Mouse (Mus musculus) lung, embryonic 16.5 days (tissue): ENCODE measurements at regions not wholly inside any gene's neighbourhood (a gene's known extent, or its start where the extent isn't known, plus 50 kb on each side); places are given as distances from the start of the nearest gene placed in this dataset.
A peak's percentile ranks its signal among the peaks of the same experiment; 100 is the strongest.

Experiments used
- ATAC-seq: fragments of 200-750 bp; cut with Nextera tagmentation; 2 replicates; pipeline ENCODE4 v1.8.0; 2017; ENCODE audit warnings: low read depth, mild to moderate bottlenecking, moderate library complexity
- H3K27ac ChIP-seq: fragments of 300-500 bp; sonication (generic); 2 replicates; pipeline ENCODE4 v1.5.1; 2014; ENCODE audit warnings: mild to moderate bottlenecking, control low read depth, low read length
- H3K27me3 ChIP-seq: fragments of 300-500 bp; sonication (generic); 2 replicates; pipeline ENCODE4 v1.6.1; 2014; ENCODE audit warnings: low read depth, low read length, mixed read lengths; ENCODE audit not compliant: control insufficient read depth, insufficient read depth
- H3K36me3 ChIP-seq: fragments of 300-500 bp; sonication (generic); 2 replicates; pipeline ENCODE4 v1.6.1; 2014; ENCODE audit warnings: low read length; ENCODE audit not compliant: control insufficient read depth, insufficient read depth
- H3K4me1 ChIP-seq: fragments of 300-500 bp; sonication (generic); replicated peaks from 2 replicates; pipeline ENCODE4 v1.6.1; 2014; ENCODE audit warnings: low read length, mixed read lengths; ENCODE audit not compliant: control insufficient read depth, insufficient read depth
- H3K4me2 ChIP-seq: fragments of 300-500 bp; sonication (generic); 2 replicates; pipeline ENCODE4 v1.6.1; 2014; ENCODE audit warnings: low read depth, low read length, control low read depth
- H3K4me3 ChIP-seq: fragments of 300-500 bp; sonication (generic); 2 replicates; pipeline ENCODE4 v1.5.1; 2014; ENCODE audit warnings: mild to moderate bottlenecking, low read length, control low read depth
- H3K9ac ChIP-seq: fragments of 300-500 bp; sonication (generic); 2 replicates; pipeline ENCODE4 v1.6.1; 2014; ENCODE audit warnings: low read length, control low read depth
- H3K9me3 ChIP-seq: fragments of 300-500 bp; sonication (generic); 2 replicates; pipeline ENCODE4 v1.6.1; 2016; ENCODE audit warnings: low read length; ENCODE audit not compliant: control insufficient read depth
- WGBS: fragments of 180-500 bp; shearing (Covaris S2); extraction: QIAGEN DNeasy Blood & Tissue Kit; methylation state at CpG from one replicate; pipeline ENCODE4 v1.1.7; 2014; 5-methylcytosine and 5-hydroxymethylcytosine counted together

GRCm38 (mm10) chr13:32649982-32650381 lies 133.8 kb downstream of the Mylk4 start:
- H3K4me2 ChIP-seq: no peak overlapping the region
- H3K4me1 ChIP-seq: no peaks in the 10 kb centered on the region
- H3K36me3 ChIP-seq: no peaks in the 10 kb centered on the region
- H3K9me3 ChIP-seq: no peaks in the 10 kb centered on the region
- H3K4me3 ChIP-seq: no peak overlapping the region
- ATAC-seq: no peak
- H3K27me3 ChIP-seq: peaks cover 7% of the 10 kb centered on the region; the same call in 1 of the 2 replicates
- no peak overlapping the region for H3K9ac ChIP-seq
- WGBS: 40% methylated on average over 9 of the region's 9 CpGs
- no peak overlapping the region for H3K27ac ChIP-seq

DNA sequence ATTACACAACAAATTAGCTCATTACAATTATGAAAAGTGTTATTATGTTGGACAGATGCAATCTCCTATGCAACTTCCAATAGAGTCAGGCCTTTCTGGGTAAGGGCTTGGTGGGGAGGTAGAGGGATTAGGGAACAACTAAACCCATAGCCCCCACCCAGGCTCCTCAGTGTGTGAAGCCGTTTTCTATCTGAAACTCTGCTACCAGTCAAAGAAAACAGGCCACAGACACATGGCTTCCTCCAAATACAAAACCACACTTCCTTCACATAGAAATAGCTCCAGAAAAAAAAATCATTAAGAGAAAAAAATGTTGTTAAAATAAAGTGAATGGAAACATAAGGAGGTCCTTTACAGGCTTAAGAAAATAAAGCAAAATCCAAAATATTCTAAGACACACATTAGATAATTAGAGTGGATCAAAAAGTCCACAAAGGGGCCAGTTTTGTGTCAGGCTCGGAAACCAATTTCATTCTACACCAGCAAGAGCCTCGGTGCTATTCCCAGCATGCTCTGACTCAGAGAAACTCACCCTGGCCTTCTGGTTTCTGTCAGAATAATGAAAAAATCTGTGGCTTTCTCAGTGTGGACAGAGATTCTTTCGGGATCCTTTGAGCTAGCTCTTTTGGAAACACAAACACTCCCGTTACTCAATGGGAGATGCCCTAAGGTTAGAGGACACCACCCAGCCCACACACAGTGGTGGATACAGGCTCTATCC lies 140.6 kb downstream of the Mylk4 start:
- Histone ChIP-seq H3K36me3 (no peaks in the 10 kb centered on the region), H3K4me3 (no peak overlapping the region), H3K27me3 (no peaks in the 10 kb centered on the region), H3K9ac (no peak overlapping the region), H3K4me2 (no peak overlapping the region), H3K27ac (no peak overlapping the region), H3K4me1 (no peaks in the 10 kb centered on the region), H3K9me3 (no peaks in the 10 kb centered on the region)
- WGBS: 52% methylated on average over 5 of the region's 5 CpGs
- no peak for ATAC-seq

GRCm38 (mm10) chr13:32640941-32641340 lies 142.8 kb downstream of the Mylk4 start:
- no peaks in the 10 kb centered on the region for H3K36me3 ChIP-seq
- no peak overlapping the region for H3K4me2 ChIP-seq
- 86% methylated on average over 2 of the region's 2 CpGs for WGBS
- H3K27me3 ChIP-seq: no peaks in the 10 kb centered on the region
- no peak overlapping the region for H3K27ac ChIP-seq
- no peak for ATAC-seq
- H3K4me1 ChIP-seq: no peaks in the 10 kb centered on the region
- no peak overlapping the region for H3K9ac ChIP-seq
- H3K9me3 ChIP-seq: no peaks in the 10 kb centered on the region
- no peak overlapping the region for H3K4me3 ChIP-seq

DNA sequence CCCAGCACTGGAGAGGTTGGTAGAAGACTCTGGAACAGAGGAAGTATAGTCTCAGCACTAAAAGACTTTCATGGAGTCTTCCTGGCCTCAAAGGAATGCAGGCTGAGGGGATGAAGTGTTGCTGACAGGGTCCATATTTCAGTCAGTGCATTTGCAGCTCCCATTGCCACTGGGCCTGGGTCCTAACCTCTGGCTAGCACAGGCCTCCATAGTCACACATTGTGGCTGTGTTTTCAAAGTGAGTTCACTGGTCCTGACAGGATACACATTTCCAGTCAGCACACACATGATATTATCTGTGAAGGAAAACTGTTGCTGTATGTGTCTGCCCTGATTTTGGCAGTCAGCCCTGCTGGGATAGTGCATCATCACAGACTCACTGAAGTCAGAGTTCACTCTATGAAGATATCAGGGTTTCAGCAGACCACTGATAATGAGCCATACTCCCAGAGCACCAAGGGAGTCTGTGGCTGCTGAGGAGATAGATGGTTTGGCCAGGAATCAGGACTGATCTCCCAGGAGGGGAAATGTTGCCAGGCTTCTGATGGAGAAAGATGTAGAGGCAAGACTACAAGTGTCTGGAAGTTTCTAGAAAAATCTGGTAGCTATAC lies 153.5 kb downstream of the Mylk4 start:
- Histone ChIP-seq H3K9ac (no peak overlapping the region), H3K36me3 (no peaks in the 10 kb centered on the region), H3K27me3 (0 out of 2 replicates have a peak, but pooled peaks cover 3% of the 10 kb centered on the region), H3K27ac (peak overlapping the region; percentile 6; the same call in 1 of the 2 replicates), H3K4me2 (no peak overlapping the region), H3K4me1 (0 out of 2 replicates have a peak, but pooled peaks cover 3% of the 10 kb centered on the region), H3K4me3 (no peak overlapping the region), H3K9me3 (no peaks in the 10 kb centered on the region)
- peak; percentile 98 for ATAC-seq

DNA sequence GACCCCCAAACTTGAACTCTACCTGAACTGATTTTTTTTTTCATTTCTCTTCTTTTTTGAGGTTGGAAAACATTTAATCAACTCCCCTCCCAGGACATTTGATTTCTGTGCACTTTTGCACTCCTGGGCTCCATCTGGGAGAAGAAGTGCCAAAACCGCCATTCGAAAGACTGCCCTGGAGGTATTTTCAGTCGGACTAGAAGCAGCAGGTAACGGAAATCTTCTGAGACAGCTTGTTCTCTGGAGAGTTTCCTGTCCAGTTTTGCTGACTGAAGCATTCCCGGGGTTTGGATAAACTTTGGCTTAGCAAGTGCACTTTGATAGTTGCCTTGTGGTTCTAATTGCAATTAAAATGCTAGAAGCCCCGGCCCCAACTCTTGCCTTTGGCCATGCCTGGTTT lies 169.8 kb downstream of the Mylk4 start:
- no peaks in the 10 kb centered on the region for H3K36me3 ChIP-seq
- no peaks in the 10 kb centered on the region; the same call in 1 of the 2 replicates for H3K27me3 ChIP-seq
- no peak overlapping the region for H3K27ac ChIP-seq
- no peak for ATAC-seq
- H3K4me2 ChIP-seq: no peak overlapping the region
- 46% methylated on average over 6 of the region's 6 CpGs for WGBS
- H3K9me3 ChIP-seq: no peaks in the 10 kb centered on the region
- no peak overlapping the region for H3K4me3 ChIP-seq
- H3K4me1 ChIP-seq: peaks cover 5% of the 10 kb centered on the region; the same call in 1 of the 2 replicates
- no peak overlapping the region for H3K9ac ChIP-seq

- Histone ChIP-seq H3K4me1 (peaks cover 5% of the 10 kb centered on the region; the same call in 1 of the 2 replicates), H3K4me2 (peak overlapping the region; percentile 12; the same call in 1 of the 2 replicates), H3K27me3 (no peaks in the 10 kb centered on the region; the same call in 1 of the 2 replicates), H3K36me3 (no peaks in the 10 kb centered on the region), H3K4me3 (no peak overlapping the region), H3K27ac (no peak overlapping the region), H3K9me3 (no peaks in the 10 kb centered on the region), H3K9ac (no peak overlapping the region)
- 32% methylated on average over 13 of the region's 13 CpGs for WGBS
- peak; percentile 38; the same call in 1 of the 2 replicates for ATAC-seq
These were observed 172.0 kb downstream of the Mylk4 start for GRCm38 (mm10) chr13:32611551-32612295.

DNA sequence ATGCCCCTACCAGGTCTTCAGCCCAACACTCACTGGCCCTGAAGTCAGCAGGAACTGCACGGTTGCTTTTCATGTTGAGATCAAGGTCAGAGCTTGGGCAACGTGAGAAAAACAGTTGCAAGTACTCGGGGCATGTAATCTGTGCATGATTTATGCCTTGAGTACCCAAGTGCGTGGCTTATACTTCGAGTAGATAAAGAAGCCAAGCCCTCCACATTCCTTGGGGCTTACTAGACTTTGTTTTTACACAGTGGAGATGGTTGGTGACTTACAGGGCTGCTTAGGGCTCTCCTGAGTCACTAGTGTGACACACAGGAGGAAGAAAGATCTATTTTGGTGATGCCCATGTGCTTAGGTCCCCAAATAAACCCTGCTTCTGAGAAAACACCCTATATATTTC lies 172.8 kb downstream of the Mylk4 start:
- ATAC-seq: 0 out of 2 replicates have a peak, but pooled peaks have one; percentile 52

GRCm38 (mm10) chr13:32608413-32608812 lies 175.3 kb downstream of the Mylk4 start:
- H3K9ac ChIP-seq: no peak overlapping the region
- no peaks in the 10 kb centered on the region for H3K36me3 ChIP-seq
- H3K27me3 ChIP-seq: no peaks in the 10 kb centered on the region; the same call in 1 of the 2 replicates
- 71% methylated on average over 3 of the region's 3 CpGs for WGBS
- no peak overlapping the region for H3K27ac ChIP-seq
- H3K4me1 ChIP-seq: peaks cover 5% of the 10 kb centered on the region; the same call in 1 of the 2 replicates
- no peak overlapping the region for H3K4me3 ChIP-seq
- H3K4me2 ChIP-seq: no peak overlapping the region
- ATAC-seq: no peak
- H3K9me3 ChIP-seq: no peaks in the 10 kb centered on the region

More for the DNA sequence above, 172.8 kb downstream of the Mylk4 start:
- no peaks in the 10 kb centered on the region; the same call in 1 of the 2 replicates for H3K27me3 ChIP-seq
- WGBS: 10% methylated on average over 5 of the region's 5 CpGs
- H3K4me1 ChIP-seq: peaks cover 5% of the 10 kb centered on the region; the same call in 1 of the 2 replicates
- no peak overlapping the region for H3K4me2 ChIP-seq
- H3K27ac ChIP-seq: no peak overlapping the region
- no peaks in the 10 kb centered on the region for H3K36me3 ChIP-seq
- no peak overlapping the region for H3K4me3 ChIP-seq
- no peaks in the 10 kb centered on the region for H3K9me3 ChIP-seq
- H3K9ac ChIP-seq: no peak overlapping the region
